Comparison of ENCODE assay signal across 23 mouse cellular contexts in the genomic region with DNA sequence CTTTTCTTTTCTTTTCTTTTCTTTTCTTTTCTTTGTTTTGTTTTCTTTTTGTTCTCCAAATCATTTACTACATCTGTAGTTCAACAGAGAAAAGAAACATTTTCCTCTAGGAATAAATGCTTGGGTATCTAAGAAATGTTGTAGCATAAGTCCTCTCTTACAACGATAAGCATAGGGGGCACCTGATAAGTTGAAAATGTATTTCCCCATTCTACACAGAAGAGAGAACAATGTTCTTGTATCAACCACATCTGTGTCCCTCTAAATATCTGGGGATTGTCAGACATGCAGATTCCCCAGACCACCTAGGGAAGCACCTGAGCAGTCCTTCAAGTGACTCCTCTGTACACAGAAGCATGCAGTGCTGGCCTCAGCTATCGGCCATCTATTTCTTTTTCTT. TPM values are rescaled to one million over a fixed set of nuclear protein-coding genes. Genes with fewer than 3 reads are reported as not detected.
DNase-seq lines count a peak whose midpoint lies in the region; TF ChIP-seq lines count a peak whose summit lies in the region.
"Had no signal": no experiment of that assay in that cellular context is flagged by ENCODE, and none has a peak within 500 bp of the region (broad histone marks: within the 10 kb centered on the region; RNA-seq: fewer than 3 reads in every experiment).

No protein-coding gene starts in this region.

- H3K9me3 ChIP-seq in MEL (replicated peaks; ENCODE audit: insufficient read depth, low read length), result no peaks in the 10 kb centered on the region
- H3K9me3 ChIP-seq: G1E had no signal

- no peaks in the 10 kb centered on the region for H3K79me2 ChIP-seq in MEL (ENCODE audit: control insufficient read depth, insufficient read depth, low read length, poor library complexity)

- H3K36me3 ChIP-seq in MEL (ENCODE audit: control insufficient read depth in 1 of 2, insufficient read depth in 2 of 2, low read length in 2 of 2), result peaks cover 0 to 5% of the 10 kb centered on the region in 2 experiments; a peak in 2 of 4 replicates
- H3K36me3 ChIP-seq: G1E had no signal

- H3K4me1 ChIP-seq in MEL (ENCODE audit: control insufficient read depth in 1 of 2, insufficient read depth in 2 of 2, low read length in 2 of 2), result peaks cover 3 to 6% of the 10 kb centered on the region in 2 experiments; a peak in 3 of 4 replicates

- peak; percentile 54 to 67 for TF ChIP-seq EP300 in MEL (IDR thresholded peaks at IDR 0.05; ENCODE audit: low read depth in 1 of 2, low read length in 2 of 2)

- no peak for TF ChIP-seq RAD21 in MEL (IDR thresholded peaks at IDR 0.05; ENCODE audit: low read depth, low read length)

- H3K27me3 ChIP-seq in MEL (ENCODE audit: control insufficient read depth in 1 of 2, insufficient read depth in 2 of 2, low read length in 2 of 2), result no peaks in the 10 kb centered on the region
- H3K27me3 ChIP-seq: CH12.LX, Patski had no signal

- no peak for TF ChIP-seq CTCF in MEL (IDR thresholded peaks at IDR 0.05 in 2 of 3, conservative IDR thresholded peaks at IDR 0.05 in 1 of 3; ENCODE audit: control insufficient read depth in 1 of 3, insufficient read depth in 1 of 3, low read depth in 2 of 3, low read length in 3 of 3, poor library complexity in 1 of 3, severe bottlenecking in 1 of 3)

- TF ChIP-seq POLR2A in MEL (IDR thresholded peaks at IDR 0.05; ENCODE audit: control insufficient read depth in 1 of 2, insufficient read depth in 1 of 2, low read depth in 1 of 2, low read length in 2 of 2, poor library complexity in 1 of 2), result no peak

- H3K4me3 ChIP-seq in MEL (ENCODE audit: control insufficient read depth in 1 of 2, insufficient read depth in 1 of 2, low read depth in 2 of 2, low read length in 2 of 2), result no peak overlapping the region

- peak; percentile 40 for DNase-seq in MEL (ENCODE audit: low read depth, low spot score)
- no peak for DNase-seq in gastrocnemius, postnatal 10 days
- DNase-seq: adrenal gland, adult 2 months; adrenal gland, adult 8-10 months; adrenal gland, postnatal 10 days; adrenal gland, postnatal 14 days; adrenal gland, postnatal 25 days; adrenal gland, postnatal 36 days; B cell, adult 2 months; cerebellum, adult 11 months; cerebellum, adult 11-12 months; cerebellum, adult 18-20 months; cerebellum, adult 2 months; cerebellum, adult 8-10 months had no signal

- H3K9ac ChIP-seq in MEL (ENCODE audit: control insufficient read depth, low read depth, low read length, poor library complexity, severe bottlenecking), result no peak overlapping the region

- no peak overlapping the region for H3K27ac ChIP-seq in MEL (ENCODE audit: control insufficient read depth, low read depth, low read length)

TF ChIP-seq in MEL, 35 proteins besides CTCF, POLR2A, EP300 and RAD21:
- TF ChIP-seq MAX (IDR thresholded peaks at IDR 0.05; ENCODE audit: low read length), result no peak
- TF ChIP-seq KAT2A (conservative IDR thresholded peaks at IDR 0.05; ENCODE audit: low read depth, low read length), result no peak
- TF ChIP-seq ZC3H11A (IDR thresholded peaks at IDR 0.05; ENCODE audit: low read depth, low read length), result no peak
- no peak for TF ChIP-seq MEF2A (IDR thresholded peaks at IDR 0.05; ENCODE audit: extremely low read depth, insufficient replicate concordance, low read depth, low read length, poor library complexity, severe bottlenecking)
- TF ChIP-seq POLR2AphosphoS5 (IDR thresholded peaks at IDR 0.05; ENCODE audit: borderline replicate concordance, low read depth, low read length), result no peak
- no peak for TF ChIP-seq ZMIZ1 (IDR thresholded peaks at IDR 0.05; ENCODE audit: low read depth, low read length)
- TF ChIP-seq MXI1 (IDR thresholded peaks at IDR 0.05; ENCODE audit: low read depth, low read length), result no peak
- no peak for TF ChIP-seq USF2 (IDR thresholded peaks at IDR 0.05; ENCODE audit: borderline replicate concordance in 1 of 2, insufficient read depth in 1 of 2, low read depth in 1 of 2, low read length in 2 of 2)
- peak; percentile 73 for TF ChIP-seq GATA1 (IDR thresholded peaks at IDR 0.05; ENCODE audit: low read depth, low read length)
- TF ChIP-seq E2F4 (IDR thresholded peaks at IDR 0.05; ENCODE audit: borderline replicate concordance, low read depth, low read length), result no peak
- TF ChIP-seq CHD1 (IDR thresholded peaks at IDR 0.05; ENCODE audit: low read depth, low read length), result no peak
- no peak for TF ChIP-seq SMC3 (IDR thresholded peaks at IDR 0.05; ENCODE audit: low read depth, low read length)
- TF ChIP-seq GABPA (IDR thresholded peaks at IDR 0.05; ENCODE audit: low read depth, low read length), result no peak
- no peak for TF ChIP-seq BHLHE40 (IDR thresholded peaks at IDR 0.05; ENCODE audit: borderline replicate concordance, low read depth, low read length)
- TF ChIP-seq UBTF (IDR thresholded peaks at IDR 0.05; ENCODE audit: borderline replicate concordance, insufficient read depth, low read depth, low read length), result no peak
- no peak for TF ChIP-seq JUND (IDR thresholded peaks at IDR 0.05; ENCODE audit: low read depth, low read length)
- TF ChIP-seq TBP (IDR thresholded peaks at IDR 0.05; ENCODE audit: low read depth, low read length), result 0 out of 2 replicates have a peak, but pooled peaks have one; percentile 23
- peak; percentile 60 for TF ChIP-seq TCF12 (IDR thresholded peaks at IDR 0.05; ENCODE audit: low read depth, low read length)
- no peak for TF ChIP-seq HCFC1 (IDR thresholded peaks at IDR 0.05; ENCODE audit: low read depth, low read length)
- TF ChIP-seq SIN3A (IDR thresholded peaks at IDR 0.05; ENCODE audit: low read length), result 0 out of 2 replicates have a peak, but pooled peaks have one; percentile 29

RNA-seq across cellular contexts. Expression of a gene that starts 18.3 kb away (rescaled TPM):
- total RNA-seq in MEL (2012; rRNA removed), result not detected in 2 replicates
- under 1 TPM in 1 of 2 experiments, not detected in 1; 0.03 TPM for polyA plus RNA-seq in MEL (2012; ENCODE audit: insufficient read depth in 1 of 2, insufficient read length in 2 of 2, low read depth in 1 of 2, low replicate concordance in 2 of 2, missing spikeins in 1 of 2)
- not detected for total RNA-seq in gastrocnemius, postnatal 10 days (2021)
- total RNA-seq: adrenal gland, adult 18-20 months; adrenal gland, adult 2 months; adrenal gland, adult 8-10 months; adrenal gland, postnatal 10 days; adrenal gland, postnatal 14 days; adrenal gland, postnatal 25 days; adrenal gland, postnatal 36 days; adrenal gland, postnatal 4 days; CH12.LX; G1E had no signal
- polyA plus RNA-seq: activated CD4-positive, CD25-positive, alpha-beta regulatory T cell, adult 4 months; adrenal gland, adult 2 months; brain, embryonic 14.5 days; C2C12; CD4-positive, CD25-positive, alpha-beta regulatory T cell, adult 4 months; G1E had no signal
